Mouse (Mus musculus) MEL (cell line): ENCODE results near the gene Olfr50.

Experiments
- CTCF ChIP-seq, 3 experiments: IDR thresholded peaks in 2 of 3; conservative IDR thresholded peaks in 1 of 3; 2 replicates each; pipeline ENCODE4 v1.5.1; 2011 to 2012; ENCODE audit warnings: low read length in 3 of 3, low read depth in 2 of 3, mild to moderate bottlenecking in 2 of 3, improper control_type of control experiment in 1 of 3, inconsistent platforms in 1 of 3, mixed read lengths in 1 of 3, moderate library complexity in 1 of 3; ENCODE audit not compliant: control insufficient read depth in 1 of 3, insufficient read depth in 1 of 3, poor library complexity in 1 of 3, severe bottlenecking in 1 of 3
- ELF1 ChIP-seq: IDR thresholded peaks from 2 replicates; pipeline ENCODE4 v1.6.1; 2014; ENCODE audit warnings: low read depth, mild to moderate bottlenecking, inconsistent platforms, low read length, improper control_type of control experiment, moderate library complexity
- EP300 ChIP-seq, 2 experiments: IDR thresholded peaks; 2 replicates each; pipeline ENCODE4 v1.6.1; 2011; ENCODE audit warnings: improper control_type of control experiment in 2 of 2, low read length in 2 of 2, low read depth in 1 of 2, mild to moderate bottlenecking in 1 of 2
- GATA1 ChIP-seq: IDR thresholded peaks from 2 replicates; pipeline ENCODE4 v1.6.1; 2011; ENCODE audit warnings: low read depth, low read length, improper control_type of control experiment
- KAT2A ChIP-seq: conservative IDR thresholded peaks from 2 replicates; pipeline ENCODE4 v1.6.1; 2012; ENCODE audit warnings: low read depth, low read length, improper control_type of control experiment, inconsistent platforms
- MAZ ChIP-seq: IDR thresholded peaks from 2 replicates; pipeline ENCODE4 v1.6.1; 2012; ENCODE audit warnings: low read depth, mild to moderate bottlenecking, inconsistent platforms, low read length, improper control_type of control experiment
- NELFE ChIP-seq: IDR thresholded peaks from 2 replicates; pipeline ENCODE4 v1.6.1; 2011; ENCODE audit warnings: low read depth, low read length, improper control_type of control experiment
- POLR2A ChIP-seq, 2 experiments: IDR thresholded peaks; 2 replicates each; pipeline ENCODE4 v1.6.1; 2011 to 2012; ENCODE audit warnings: low read length in 2 of 2, mild to moderate bottlenecking in 2 of 2, control low read depth in 1 of 2, improper control_type of control experiment in 1 of 2, low read depth in 1 of 2, moderate library complexity in 1 of 2; ENCODE audit not compliant: control insufficient read depth in 1 of 2, insufficient read depth in 1 of 2, poor library complexity in 1 of 2
- POLR2AphosphoS2 ChIP-seq: IDR thresholded peaks from 2 replicates; pipeline ENCODE4 v1.6.1; 2011; ENCODE audit warnings: low read length, improper control_type of control experiment
- RAD21 ChIP-seq: IDR thresholded peaks from 2 replicates; pipeline ENCODE4 v1.6.1; 2011; ENCODE audit warnings: mild to moderate bottlenecking, low read depth, low read length, improper control_type of control experiment
- TCF12 ChIP-seq: IDR thresholded peaks from 2 replicates; pipeline ENCODE4 v1.6.1; 2014; ENCODE audit warnings: low read depth, mild to moderate bottlenecking, inconsistent platforms, low read length, improper control_type of control experiment, moderate library complexity
- USF1 ChIP-seq: IDR thresholded peaks from 2 replicates; pipeline ENCODE4 v1.6.1; 2014; ENCODE audit warnings: low read depth, mild to moderate bottlenecking, inconsistent platforms, low read length, improper control_type of control experiment, moderate library complexity

- TF ChIP-seq CTCF (IDR thresholded peaks at IDR 0.05 in 2 of 3, conservative IDR thresholded peaks at IDR 0.05 in 1 of 3; ENCODE audit: control insufficient read depth in 1 of 3, insufficient read depth in 1 of 3, low read depth in 2 of 3, low read length in 3 of 3, poor library complexity in 1 of 3, severe bottlenecking in 1 of 3) (no peak), POLR2A (IDR thresholded peaks at IDR 0.05; ENCODE audit: control insufficient read depth in 1 of 2, insufficient read depth in 1 of 2, low read depth in 1 of 2, low read length in 2 of 2, poor library complexity in 1 of 2) (no peak), GATA1 (no peak), EP300 (IDR thresholded peaks at IDR 0.05; ENCODE audit: low read depth in 1 of 2, low read length in 2 of 2) (no peak), KAT2A (no peak), POLR2AphosphoS2 (no peak), MAZ (no peak), RAD21 (no peak), ELF1 (no peak), NELFE (no peak), TCF12 (no peak), USF1 (no peak)
Observed at GRCm38 (mm10) chr2:36783976-36784375, 6.4 kb upstream of the Olfr50 start, which contains the start of gene Olfr348.
